ENCODE assay signal across 21 mouse cellular contexts in genomic region chr5:30954556-30954955, GRCm38 (mm10). TPM values are rescaled to one million over a fixed set of nuclear protein-coding genes. Genes with fewer than 3 reads are reported as not detected.
"Had no signal": no experiment of that assay in that cellular context is flagged by ENCODE, and none has a peak within 500 bp of the region (broad histone marks: within the 10 kb centered on the region; RNA-seq: fewer than 3 reads in every experiment).

No protein-coding gene starts in this region.

- ATAC-seq: lung, postnatal 0 days; midbrain, embryonic 13.5 days; midbrain, embryonic 15.5 days had no signal

- H3K27ac ChIP-seq: lung, embryonic 15.5 days; macrophage; midbrain, embryonic 13.5 days; midbrain, embryonic 15.5 days; neural tube, embryonic 13.5 days; neural tube, embryonic 15.5 days had no signal

- H3K4me3 ChIP-seq: lung, embryonic 15.5 days; megakaryocyte, embryonic 14.5 days; midbrain, embryonic 13.5 days; midbrain, embryonic 15.5 days; neural tube, embryonic 13.5 days; neural tube, embryonic 15.5 days had no signal

- H3K4me2 ChIP-seq: lung, embryonic 15.5 days; midbrain, embryonic 11.5 days; midbrain, embryonic 13.5 days; midbrain, embryonic 15.5 days; neural tube, embryonic 13.5 days; neural tube, embryonic 15.5 days had no signal

- H3K9me3 ChIP-seq: lung, embryonic 15.5 days; megakaryocyte, embryonic 14.5 days; midbrain, embryonic 13.5 days; midbrain, embryonic 15.5 days; neural tube, embryonic 13.5 days; neural tube, embryonic 15.5 days had no signal

- DNase-seq: lung, adult 2 months; lung, postnatal 14 days; lung, postnatal 36 days; retina, postnatal 1 day; right cerebral cortex, adult 18-20 months; right cerebral cortex, postnatal 25 days; right cerebral cortex, postnatal 4 days; spleen, adult 18-20 months; thymus, adult 18-20 months; thymus, postnatal 14 days; thymus, postnatal 36 days had no signal

- H3K9ac ChIP-seq: lung, embryonic 15.5 days; midbrain, embryonic 13.5 days; midbrain, embryonic 15.5 days; neural tube, embryonic 13.5 days; neural tube, embryonic 15.5 days had no signal

- H3K27me3 ChIP-seq: lung, embryonic 15.5 days; megakaryocyte, embryonic 14.5 days; midbrain, embryonic 13.5 days; midbrain, embryonic 15.5 days; neural tube, embryonic 13.5 days; neural tube, embryonic 15.5 days had no signal

RNA-seq across cellular contexts. Expression of gene Cgref1, which starts 9.2 kb away (rescaled TPM):
- polyA plus RNA-seq: macrophage had no signal

RNA-seq across cellular contexts. Expression of gene Tcf23, which starts 13.9 kb away (rescaled TPM):
- polyA plus RNA-seq: macrophage; midbrain, embryonic 11.5 days; midbrain, embryonic 13.5 days; neural tube, embryonic 11.5 days; neural tube, embryonic 13.5 days; neural tube, embryonic 15.5 days had no signal
